Mouse (Mus musculus): ENCODE results near the gene Dr1. TPM values are rescaled to one million over a fixed set of nuclear protein-coding genes. Genes with fewer than 3 reads are reported as not detected.
"Not testable (repeated sequence)": the region's sequence is repeated elsewhere in the genome, so short reads cannot be mapped to it uniquely, and the experiment has no call there.

Dr1 gene
- polyA plus RNA-seq (2012; ENCODE audit: insufficient read depth, low replicate concordance): 12.5 and 20.5 TPM in 2 replicates

- H3K4me3 ChIP-seq (replicated peaks): peak within 1 kb of the TSS; percentile 99
- H3K27me3 ChIP-seq (replicated peaks): no peaks in the 10 kb centered on the region
- H3K4me1 ChIP-seq: peaks cover 35% of the 10 kb centered on the region
- TF ChIP-seq FLI1 (IDR thresholded peaks at IDR 0.05; ENCODE audit: low read length) (no peak), GATA1 (IDR thresholded peaks at IDR 0.05; ENCODE audit: borderline replicate concordance, low read length) (no peak)
- no peaks in the 10 kb centered on the region for H3K9me3 ChIP-seq
- peaks cover 15% of the 10 kb centered on the region for H3K36me3 ChIP-seq (replicated peaks; ENCODE audit: low read length)
Observed at GRCm38 (mm10) chr5:108268127-108269062, at the start of gene Dr1. Gene Dr1 (plus strand): TSS chr5:108268897.

GRCm38 (mm10) chr5:108224077-108224476 lies 44.6 kb upstream of the Dr1 start:
- Histone ChIP-seq H3K4me3 (replicated peaks) (no peak overlapping the region), H3K9me3 (no peaks in the 10 kb centered on the region), H3K27me3 (replicated peaks) (no peaks in the 10 kb centered on the region), H3K4me1 (no peaks in the 10 kb centered on the region), H3K36me3 (replicated peaks; ENCODE audit: low read length) (peaks cover 6% of the 10 kb centered on the region)
- TF ChIP-seq FLI1 (IDR thresholded peaks at IDR 0.05; ENCODE audit: low read length) (no peak), GATA1 (IDR thresholded peaks at IDR 0.05; ENCODE audit: borderline replicate concordance, low read length) (no peak)

- TF ChIP-seq GATA1 (IDR thresholded peaks at IDR 0.05; ENCODE audit: borderline replicate concordance, low read length): no peak
- no peak for TF ChIP-seq FLI1 (IDR thresholded peaks at IDR 0.05; ENCODE audit: low read length)
- Histone ChIP-seq H3K4me3 (replicated peaks) (no peak overlapping the region), H3K4me1 (no peaks in the 10 kb centered on the region; the same call in 1 of the 2 replicates), H3K36me3 (replicated peaks; ENCODE audit: low read length) (peaks cover 4% of the 10 kb centered on the region), H3K27me3 (replicated peaks) (no peaks in the 10 kb centered on the region), H3K9me3 (no peaks in the 10 kb centered on the region)
Observed at GRCm38 (mm10) chr5:108226159-108226558, 42.5 kb upstream of the Dr1 start.

- Histone ChIP-seq H3K4me1 (peaks cover 18% of the 10 kb centered on the region), H3K9me3 (no peaks in the 10 kb centered on the region), H3K36me3 (replicated peaks; ENCODE audit: low read length) (no peaks in the 10 kb centered on the region), H3K4me3 (replicated peaks) (no peak overlapping the region), H3K27me3 (replicated peaks) (peaks cover 2% of the 10 kb centered on the region)
- TF ChIP-seq GATA1 (IDR thresholded peaks at IDR 0.05; ENCODE audit: borderline replicate concordance, low read length) (no peak), FLI1 (IDR thresholded peaks at IDR 0.05; ENCODE audit: low read length) (no peak)
Observed at GRCm38 (mm10) chr5:108246314-108246765, 22.4 kb upstream of the Dr1 start.

- Histone ChIP-seq H3K9me3 (no peaks in the 10 kb centered on the region), H3K36me3 (replicated peaks; ENCODE audit: low read length) (no peaks in the 10 kb centered on the region), H3K27me3 (replicated peaks) (peaks cover 5% of the 10 kb centered on the region), H3K4me1 (peaks cover 11% of the 10 kb centered on the region), H3K4me3 (replicated peaks) (no peak overlapping the region)
- TF ChIP-seq GATA1 (IDR thresholded peaks at IDR 0.05; ENCODE audit: borderline replicate concordance, low read length) (no peak), FLI1 (IDR thresholded peaks at IDR 0.05; ENCODE audit: low read length) (no peak)
Observed at GRCm38 (mm10) chr5:108250033-108250432, 18.7 kb upstream of the Dr1 start.

- H3K27me3 ChIP-seq (replicated peaks): peaks cover 2% of the 10 kb centered on the region
- H3K4me3 ChIP-seq (replicated peaks): no peak overlapping the region
- TF ChIP-seq FLI1 (IDR thresholded peaks at IDR 0.05; ENCODE audit: low read length) (no peak), GATA1 (IDR thresholded peaks at IDR 0.05; ENCODE audit: borderline replicate concordance, low read length) (no peak)
- H3K4me1 ChIP-seq: peaks cover 7% of the 10 kb centered on the region
- no peaks in the 10 kb centered on the region for H3K36me3 ChIP-seq (replicated peaks; ENCODE audit: low read length)
- H3K9me3 ChIP-seq: peaks cover 5% of the 10 kb centered on the region; the same call in 1 of the 2 replicates
Observed at GRCm38 (mm10) chr5:108255259-108255658, 13.4 kb upstream of the Dr1 start.

GRCm38 (mm10) chr5:108262722-108263121 lies 6.0 kb upstream of the Dr1 start:
- Histone ChIP-seq H3K4me1 (peaks cover 26% of the 10 kb centered on the region), H3K36me3 (replicated peaks; ENCODE audit: low read length) (no peaks in the 10 kb centered on the region), H3K27me3 (replicated peaks) (no peaks in the 10 kb centered on the region), H3K9me3 (no peaks in the 10 kb centered on the region), H3K4me3 (replicated peaks) (no peak overlapping the region)
- TF ChIP-seq GATA1 (IDR thresholded peaks at IDR 0.05; ENCODE audit: borderline replicate concordance, low read length) (no peak), FLI1 (IDR thresholded peaks at IDR 0.05; ENCODE audit: low read length) (no peak)

- not testable (repeated sequence) for H3K36me3 ChIP-seq (replicated peaks; ENCODE audit: low read length); H3K27me3 ChIP-seq (replicated peaks); H3K9me3 ChIP-seq; H3K4me3 ChIP-seq (replicated peaks)
- H3K4me1 ChIP-seq: peaks cover 31% of the 10 kb centered on the region
Observed at GRCm38 (mm10) chr5:108263785-108264184, 4.9 kb upstream of the Dr1 start.

GRCm38 (mm10) chr5:108266990-108267389 lies 1.7 kb upstream of the Dr1 start:
- Histone ChIP-seq H3K36me3 (replicated peaks; ENCODE audit: low read length) (peaks cover 3% of the 10 kb centered on the region), H3K27me3 (replicated peaks) (no peaks in the 10 kb centered on the region), H3K4me3 (replicated peaks) (no peak overlapping the region), H3K4me1 (peaks cover 37% of the 10 kb centered on the region), H3K9me3 (no peaks in the 10 kb centered on the region)
- TF ChIP-seq GATA1 (IDR thresholded peaks at IDR 0.05; ENCODE audit: borderline replicate concordance, low read length) (no peak), FLI1 (IDR thresholded peaks at IDR 0.05; ENCODE audit: low read length) (no peak)

- peak overlapping the region; percentile 99 for H3K4me3 ChIP-seq (replicated peaks)
- TF ChIP-seq GATA1 (IDR thresholded peaks at IDR 0.05; ENCODE audit: borderline replicate concordance, low read length) (no peak), FLI1 (IDR thresholded peaks at IDR 0.05; ENCODE audit: low read length) (no peak)
- H3K27me3 ChIP-seq (replicated peaks): no peaks in the 10 kb centered on the region
- peaks cover 24% of the 10 kb centered on the region for H3K36me3 ChIP-seq (replicated peaks; ENCODE audit: low read length)
- H3K9me3 ChIP-seq: no peaks in the 10 kb centered on the region
- peaks cover 36% of the 10 kb centered on the region for H3K4me1 ChIP-seq
Observed at GRCm38 (mm10) chr5:108269063-108269810, 540 bp downstream of the Dr1 start.
